Mouse (Mus musculus) T-helper 2 cell (primary cell): ENCODE measurements at regions not wholly inside any gene's neighbourhood (a gene's known extent, or its start where the extent isn't known, plus 50 kb on each side); places are given as distances from the start of the nearest gene placed in this dataset.

Experiments
- in situ Hi-C: fragments of 300-600 bp; cut with MboI, MseI; formaldehyde crosslinking; loops from one replicate; pipeline ENCODE4 v1.15.1; 2025; ENCODE audit warnings: high pct_unique_total_duplicates

- in situ Hi-C loops, result loop anchor here (10.0 kb wide), 1 partner anchor 503 kb away; no protein-coding TSS in a partner anchor
These were observed 285.0 kb upstream of the Bmper start for GRCm38 (mm10) chr9:22937686-22938391.

- in situ Hi-C loops, result no loop called here
These were observed 277.9 kb upstream of the Bmper start for GRCm38 (mm10) chr9:22944992-22945391.

DNA sequence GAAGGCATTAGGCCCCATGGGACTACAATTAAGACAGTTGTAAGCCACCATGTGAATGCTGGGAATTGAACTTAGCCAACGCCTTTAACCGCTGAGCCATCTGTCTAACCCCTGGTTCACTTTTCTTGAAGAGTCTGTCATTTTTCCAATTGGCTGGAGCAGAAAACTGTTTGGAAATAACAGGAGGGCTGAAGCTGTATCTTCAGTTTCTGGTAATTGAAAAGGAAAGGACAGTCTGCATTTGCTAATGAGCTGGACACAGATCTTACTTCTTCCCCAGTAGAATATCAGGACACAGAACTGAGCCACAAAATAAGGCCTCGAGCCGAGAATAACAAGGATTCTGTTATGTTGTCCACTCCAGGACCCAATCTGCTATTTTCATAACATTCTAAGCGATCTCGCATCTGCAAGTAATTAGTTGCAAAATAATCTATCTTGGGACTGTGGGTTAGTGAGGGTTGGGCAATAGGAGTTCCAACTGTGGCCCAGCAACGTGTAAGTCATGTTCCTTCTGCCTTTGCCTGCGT, 277.4 kb upstream of the Bmper start:
- in situ Hi-C loops, result no loop called here

DNA sequence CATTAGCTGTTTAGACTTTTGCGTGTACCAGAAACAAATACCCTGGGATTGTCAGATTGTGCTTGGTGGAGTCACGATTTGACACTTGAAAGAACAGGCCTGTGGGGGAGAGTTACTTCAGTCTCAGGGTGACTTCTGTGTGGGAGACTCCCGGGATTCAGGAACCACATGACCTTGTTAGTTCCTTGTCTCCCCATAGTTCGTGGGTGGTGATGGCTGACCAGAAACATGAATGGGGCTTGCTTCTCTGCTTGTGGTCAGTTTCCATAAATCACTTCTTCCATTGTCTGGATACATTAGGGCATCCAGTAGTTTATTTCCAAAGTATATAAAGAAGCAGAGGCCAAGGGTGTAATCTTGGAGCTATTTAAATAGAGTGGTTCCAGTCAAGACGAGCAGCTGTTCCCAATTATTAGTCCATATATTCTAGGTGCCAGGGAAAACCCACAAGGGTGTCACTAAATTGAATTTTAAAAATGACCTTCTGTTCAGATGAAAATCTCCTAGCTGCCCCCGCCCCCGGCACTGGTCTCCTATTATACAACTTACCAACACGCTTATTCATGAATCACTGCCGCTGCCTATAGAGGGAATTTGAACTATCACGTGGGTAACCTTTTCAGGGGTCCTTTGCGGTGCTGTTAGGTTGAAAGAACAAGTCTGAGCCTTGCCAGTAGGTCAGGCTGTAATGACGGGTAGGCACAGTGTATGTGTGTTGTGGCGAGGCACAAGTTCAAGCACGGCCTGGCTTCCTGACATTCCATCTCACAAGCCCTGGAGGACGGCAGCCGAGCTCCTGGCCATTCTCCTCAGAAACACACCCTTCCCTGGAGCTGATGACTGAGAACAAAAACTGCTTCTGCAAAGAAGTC, 270.1 kb upstream of the Bmper start:
- in situ Hi-C loops, result no loop called here

DNA sequence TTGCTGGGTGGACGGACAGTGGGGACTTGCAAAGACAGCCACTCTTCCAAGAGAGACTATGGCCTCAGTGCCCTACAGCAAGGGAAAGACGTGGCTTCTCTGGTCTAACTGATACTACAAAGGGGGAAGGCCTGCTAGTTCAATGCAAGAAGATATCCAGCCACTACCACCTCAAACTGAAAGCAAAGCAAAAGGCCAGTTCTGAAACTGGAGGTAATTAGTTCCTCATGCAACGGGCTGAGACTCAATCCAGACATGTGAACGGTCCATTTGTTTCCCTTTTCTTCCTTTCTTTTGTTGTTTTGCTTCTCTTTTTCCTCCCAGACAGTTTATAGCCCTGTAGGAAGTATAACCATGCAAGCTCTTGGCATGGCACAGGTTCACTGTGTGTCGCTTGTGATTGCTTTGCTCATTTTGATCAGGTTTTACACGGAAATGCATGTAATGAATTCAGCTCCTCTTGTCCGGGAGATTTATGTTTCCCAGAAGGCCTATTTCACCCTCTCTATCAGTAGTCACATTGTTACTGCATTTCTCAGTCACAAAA, 260.5 kb upstream of the Bmper start:
- in situ Hi-C loops, result no loop called here

GRCm38 (mm10) chr9:22971312-22971711, 251.6 kb upstream of the Bmper start:
- in situ Hi-C loops, result no loop called here

GRCm38 (mm10) chr9:22976748-22977147, 246.1 kb upstream of the Bmper start:
- in situ Hi-C loops, result no loop called here

DNA sequence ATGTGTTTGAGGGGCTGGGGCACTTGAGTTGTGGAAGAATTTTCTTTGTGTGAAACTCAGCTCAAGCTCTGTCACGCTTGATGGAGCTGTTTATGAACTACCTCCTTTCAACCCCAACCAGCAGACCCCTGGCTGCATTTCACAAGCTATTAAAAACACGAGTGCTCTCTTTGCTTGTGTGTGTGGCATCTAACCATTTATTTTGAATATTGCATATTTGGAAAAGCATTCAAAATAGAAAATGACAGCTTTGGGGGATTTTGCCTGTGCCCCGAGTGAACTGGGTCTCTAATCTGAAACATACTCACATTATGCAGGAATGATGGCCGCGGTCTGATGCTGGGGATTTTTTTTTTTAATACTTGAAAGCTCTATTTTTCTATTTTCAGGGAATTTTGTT, 243.2 kb upstream of the Bmper start:
- in situ Hi-C loops, result no loop called here

DNA sequence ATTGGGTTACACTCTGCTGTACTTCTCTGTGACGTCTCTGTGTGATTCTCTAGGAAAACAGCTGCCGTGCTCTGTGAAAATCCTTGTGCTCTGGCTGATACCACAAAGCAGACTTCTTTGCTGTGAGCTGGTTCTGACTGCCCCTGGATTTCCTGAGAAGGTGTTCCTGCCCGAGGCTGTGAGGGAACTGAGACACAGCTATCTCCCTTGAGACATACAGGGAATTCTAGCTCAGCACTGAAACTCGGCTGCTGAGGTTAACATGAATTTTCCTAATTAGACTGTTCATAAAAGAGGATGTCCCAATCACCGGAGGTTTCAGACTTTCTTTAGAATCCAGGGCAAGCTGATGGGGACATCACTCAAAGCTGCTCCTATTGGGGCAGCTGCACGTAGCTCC, 233.4 kb upstream of the Bmper start:
- in situ Hi-C loops, result no loop called here

GRCm38 (mm10) chr9:22993531-22993930, 229.3 kb upstream of the Bmper start:
- in situ Hi-C loops, result no loop called here

DNA sequence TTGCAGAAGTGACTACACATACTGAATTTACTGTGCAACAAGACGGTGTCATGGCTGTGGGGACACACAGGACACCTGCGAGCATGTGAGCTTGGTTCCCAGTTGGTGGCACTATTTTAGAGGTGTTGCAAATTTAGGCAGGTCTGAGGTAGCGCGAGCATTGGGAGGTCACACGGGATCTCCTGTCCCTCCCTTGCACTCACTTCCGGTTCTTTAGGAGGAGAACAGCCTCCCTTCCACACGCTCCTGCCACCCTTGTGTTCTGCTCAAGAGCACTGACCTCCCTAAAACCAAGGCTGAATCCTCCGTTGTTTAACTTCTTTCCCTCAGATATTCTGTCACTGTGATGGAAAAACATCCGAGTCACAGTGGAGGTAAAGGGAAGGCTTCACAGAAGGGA, 227.3 kb upstream of the Bmper start:
- in situ Hi-C loops, result no loop called here

DNA sequence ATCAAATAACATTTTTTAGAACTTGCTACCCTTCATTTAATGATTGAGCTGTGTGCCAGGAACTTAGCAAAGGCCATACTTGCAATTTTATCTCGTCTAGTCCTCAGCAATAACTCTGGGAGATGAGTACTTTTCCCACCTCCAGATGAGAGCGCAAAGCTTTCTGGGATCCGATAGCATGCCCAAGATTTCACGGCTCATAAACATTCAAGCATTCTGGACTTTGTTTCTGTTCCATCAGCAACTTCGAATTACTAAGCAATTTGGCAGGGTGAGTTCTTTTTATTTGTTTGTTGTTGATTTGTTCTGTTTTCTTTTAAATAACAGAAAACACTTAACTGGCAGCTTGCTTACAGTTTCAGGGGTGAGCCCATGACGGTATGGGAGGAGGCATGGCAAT, 224.6 kb upstream of the Bmper start:
- in situ Hi-C loops, result no loop called here

- in situ Hi-C loops, result no loop called here
These were observed 223.7 kb upstream of the Bmper start for GRCm38 (mm10) chr9:22999181-22999580.

GRCm38 (mm10) chr9:23000200-23000599, 222.7 kb upstream of the Bmper start:
- in situ Hi-C loops, result loop anchor here (25.0 kb wide), 1 partner anchor 438 kb away; no protein-coding TSS in a partner anchor

GRCm38 (mm10) chr9:23003195-23004061, 219.4 kb upstream of the Bmper start:
- in situ Hi-C loops, result loop anchor here (25.0 kb wide), 1 partner anchor 441 kb away; no protein-coding TSS in a partner anchor

DNA sequence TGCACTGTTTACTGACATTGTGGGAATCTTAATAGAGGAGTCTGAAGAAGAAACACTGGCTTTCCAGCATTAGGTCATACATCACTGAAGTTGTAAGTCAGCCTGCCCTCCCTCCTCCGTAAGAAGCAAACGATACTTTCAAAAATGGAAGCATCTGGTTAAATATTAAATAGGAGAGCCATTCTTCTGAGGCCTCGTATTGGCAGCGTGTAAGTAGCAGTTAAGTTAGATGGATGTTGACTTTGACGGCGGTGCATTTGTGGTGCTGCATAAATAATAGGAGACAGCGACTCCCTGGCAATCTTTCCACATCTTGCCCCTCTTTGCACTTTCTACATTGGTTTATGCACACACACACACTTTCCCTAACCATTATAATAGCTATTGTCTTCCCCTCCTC, 217.9 kb upstream of the Bmper start:
- in situ Hi-C loops, result loop anchor here (25.0 kb wide), 1 partner anchor 443 kb away; no protein-coding TSS in a partner anchor

- in situ Hi-C loops, result loop anchor here (25.0 kb wide), 1 partner anchor 447 kb away; no protein-coding TSS in a partner anchor
These were observed 213.3 kb upstream of the Bmper start for GRCm38 (mm10) chr9:23009462-23010183.

GRCm38 (mm10) chr9:23011316-23011959, 211.4 kb upstream of the Bmper start:
- in situ Hi-C loops, result loop anchor here (25.0 kb wide), 1 partner anchor 449 kb away; no protein-coding TSS in a partner anchor

DNA sequence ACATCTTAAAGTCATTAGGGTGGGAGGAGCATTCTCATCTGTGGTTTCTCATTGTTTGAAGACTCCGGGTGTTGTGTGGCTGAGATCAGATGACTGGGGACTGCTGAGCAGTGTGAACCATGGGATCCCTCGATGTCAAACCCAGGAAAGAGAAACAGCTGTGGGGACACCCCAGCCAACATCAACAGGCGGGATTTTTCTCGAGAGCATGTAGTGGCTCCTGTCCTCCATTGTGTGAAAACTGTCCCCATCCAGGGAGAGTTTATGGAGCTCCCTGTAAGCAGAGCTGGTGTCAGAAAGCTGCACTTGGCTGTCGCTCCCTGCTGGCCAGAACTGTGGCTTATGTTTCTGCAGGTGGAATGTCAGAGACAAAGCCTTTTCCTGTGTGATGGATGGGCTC, 210.7 kb upstream of the Bmper start:
- in situ Hi-C loops, result loop anchor here (25.0 kb wide), 1 partner anchor 450 kb away; no protein-coding TSS in a partner anchor

- in situ Hi-C loops, result loop anchor here (25.0 kb wide), 1 partner anchor 454 kb away; no protein-coding TSS in a partner anchor
These were observed 206.1 kb upstream of the Bmper start for GRCm38 (mm10) chr9:23016733-23017132.
